Comparison of ENCODE assay signal across 9 mouse cellular contexts in genomic region chr14:57679958-57680535, GRCm38 (mm10). TPM values are rescaled to one million over a fixed set of nuclear protein-coding genes. Genes with fewer than 3 reads are reported as not detected.
DNase-seq lines count a peak whose midpoint lies in the region; ATAC-seq and TF ChIP-seq lines count a peak whose summit lies in the region.
"Had no signal": no experiment of that assay in that cellular context is flagged by ENCODE, and none has a peak within 500 bp of the region (broad histone marks: within the 10 kb centered on the region; RNA-seq: fewer than 3 reads in every experiment).

No protein-coding gene starts in this region.

- no peak for TF ChIP-seq POLR2A in MEL (IDR thresholded peaks at IDR 0.05; ENCODE audit: control insufficient read depth in 1 of 2, insufficient read depth in 1 of 2, low read depth in 1 of 2, low read length in 2 of 2, poor library complexity in 1 of 2)

- ATAC-seq in forebrain, embryonic 13.5 days: peak; percentile 82
- peak; percentile 69 to 87 for ATAC-seq in hematopoietic stem cell, adult 5-6 weeks (replicated peaks in 1 of 2; ENCODE audit: insufficient read depth in 1 of 2, low FRiP score in 2 of 2, low TSS enrichment in 1 of 2, low read depth in 1 of 2, poor library complexity in 2 of 2, severe bottlenecking in 2 of 2)
- ATAC-seq in lung, postnatal 0 days: peak; percentile 86

- no peaks in the 10 kb centered on the region; a peak in 1 of 4 replicates for H3K27me3 ChIP-seq in MEL (ENCODE audit: control insufficient read depth in 1 of 2, insufficient read depth in 2 of 2, low read length in 2 of 2)
- H3K27me3 ChIP-seq in forebrain, embryonic 13.5 days: no peaks in the 10 kb centered on the region
- H3K27me3 ChIP-seq in lung, postnatal 0 days (replicated peaks; ENCODE audit: insufficient read depth, low read length): no peaks in the 10 kb centered on the region
- H3K27me3 ChIP-seq: liver, embryonic 15.5 days had no signal

- no peaks in the 10 kb centered on the region for H3K4me1 ChIP-seq in MEL (ENCODE audit: control insufficient read depth in 1 of 2, insufficient read depth in 2 of 2, low read length in 2 of 2)
- no peaks in the 10 kb centered on the region; the same call in 1 of the 2 replicates for H3K4me1 ChIP-seq in forebrain, embryonic 13.5 days
- no peaks in the 10 kb centered on the region for H3K4me1 ChIP-seq in lung, postnatal 0 days (ENCODE audit: insufficient read depth, low read depth, low read length)
- H3K4me1 ChIP-seq: liver, embryonic 15.5 days had no signal

- peaks cover 0 to 3% of the 10 kb centered on the region in 2 experiments; a peak in 1 of 4 replicates for H3K36me3 ChIP-seq in MEL (ENCODE audit: control insufficient read depth in 1 of 2, insufficient read depth in 2 of 2, low read length in 2 of 2)
- no peaks in the 10 kb centered on the region for H3K36me3 ChIP-seq in forebrain, embryonic 13.5 days (ENCODE audit: poor library complexity, severe bottlenecking)
- no peaks in the 10 kb centered on the region for H3K36me3 ChIP-seq in lung, postnatal 0 days (ENCODE audit: insufficient read depth, low read length)
- H3K36me3 ChIP-seq: liver, embryonic 15.5 days had no signal

- no peak overlapping the region for H3K4me3 ChIP-seq in MEL (ENCODE audit: control insufficient read depth in 1 of 2, insufficient read depth in 1 of 2, low read depth in 2 of 2, low read length in 2 of 2)
- no peak overlapping the region for H3K4me3 ChIP-seq in forebrain, embryonic 13.5 days
- H3K4me3 ChIP-seq in lung, postnatal 0 days (ENCODE audit: low read depth, low read length): no peak overlapping the region
- H3K4me3 ChIP-seq: liver, embryonic 15.5 days had no signal

- TF ChIP-seq RAD21 in MEL (IDR thresholded peaks at IDR 0.05; ENCODE audit: low read depth, low read length): peak; percentile 88

- no peaks in the 10 kb centered on the region for H3K79me2 ChIP-seq in MEL (ENCODE audit: control insufficient read depth, insufficient read depth, low read length, poor library complexity)

- 0 out of 2 replicates have a peak overlapping the region, but pooled peaks have one; percentile 25 for H3K9ac ChIP-seq in MEL (ENCODE audit: control insufficient read depth, low read depth, low read length, poor library complexity, severe bottlenecking)
- H3K9ac ChIP-seq in forebrain, embryonic 13.5 days: no peak overlapping the region
- H3K9ac ChIP-seq in lung, postnatal 0 days (replicated peaks; ENCODE audit: low read depth): no peak overlapping the region
- H3K9ac ChIP-seq: liver, embryonic 15.5 days had no signal

- 36% methylated on average over 5 of the region's 5 CpGs for WGBS in forebrain, embryonic 13.5 days
- WGBS in lung, postnatal 0 days: 34% methylated on average over 5 of the region's 5 CpGs

- TF ChIP-seq EP300 in MEL (IDR thresholded peaks at IDR 0.05; ENCODE audit: low read depth in 1 of 2, low read length in 2 of 2): no peak
- peak; percentile 71; the same call in 1 of the 2 replicates for TF ChIP-seq EP300 in lung, postnatal 0 days (IDR thresholded peaks at IDR 0.05)

- H3K9me3 ChIP-seq in MEL (replicated peaks; ENCODE audit: insufficient read depth, low read length): no peaks in the 10 kb centered on the region
- no peaks in the 10 kb centered on the region for H3K9me3 ChIP-seq in forebrain, embryonic 13.5 days (replicated peaks)
- no peaks in the 10 kb centered on the region for H3K9me3 ChIP-seq in lung, postnatal 0 days (ENCODE audit: low read length)
- H3K9me3 ChIP-seq: liver, embryonic 15.5 days had no signal

- TF ChIP-seq CTCF in MEL (IDR thresholded peaks at IDR 0.05 in 2 of 3, conservative IDR thresholded peaks at IDR 0.05 in 1 of 3; ENCODE audit: control insufficient read depth in 1 of 3, insufficient read depth in 1 of 3, low read depth in 2 of 3, low read length in 3 of 3, poor library complexity in 1 of 3, severe bottlenecking in 1 of 3): peak; percentile 75 to 95 (median 79)
- peak; percentile 90 for TF ChIP-seq CTCF in lung, postnatal 0 days (IDR thresholded peaks at IDR 0.05)

- no peak overlapping the region for H3K4me2 ChIP-seq in forebrain, embryonic 13.5 days
- H3K4me2 ChIP-seq in lung, postnatal 0 days (replicated peaks; ENCODE audit: low read depth, low read length): no peak overlapping the region
- H3K4me2 ChIP-seq: liver, embryonic 15.5 days had no signal

- peak; percentile 89 for DNase-seq in MEL (ENCODE audit: low read depth, low spot score)
- DNase-seq in c-Kit-positive CD71-positive TER-119-positive erythroid progenitor cells, embryonic 14.5 days (ENCODE audit: low spot score): peak; percentile 77
- peak; percentile 71 to 89 for DNase-seq in layer of hippocampus, adult 8-10 months (ENCODE audit: low spot score in 2 of 2)
- DNase-seq in lung, postnatal 0 days (ENCODE audit: low spot score): peak; percentile 94
- DNase-seq in retina, adult 2 months (ENCODE audit: low read depth, low spot score): peak; percentile 66
- peak; percentile 48 to 79 for DNase-seq in thymus, postnatal 10 days (ENCODE audit: low spot score in 2 of 2)

- no peak overlapping the region for H3K27ac ChIP-seq in MEL (ENCODE audit: control insufficient read depth, low read depth, low read length)
- no peak overlapping the region for H3K27ac ChIP-seq in forebrain, embryonic 13.5 days
- H3K27ac ChIP-seq in lung, postnatal 0 days (ENCODE audit: low read length): no peak overlapping the region
- H3K27ac ChIP-seq: liver, embryonic 15.5 days had no signal

TF ChIP-seq in MEL, 35 proteins besides CTCF, POLR2A, EP300 and RAD21:
- no peak for TF ChIP-seq POLR2AphosphoS5 (IDR thresholded peaks at IDR 0.05; ENCODE audit: borderline replicate concordance, low read depth, low read length)
- TF ChIP-seq ETS1 (IDR thresholded peaks at IDR 0.05; ENCODE audit: low read depth, low read length): no peak
- TF ChIP-seq MYB (IDR thresholded peaks at IDR 0.05; ENCODE audit: low read depth, low read length): no peak; the same call in 1 of the 2 replicates
- TF ChIP-seq ZC3H11A (IDR thresholded peaks at IDR 0.05; ENCODE audit: low read depth, low read length): peak; percentile 74
- TF ChIP-seq GABPA (IDR thresholded peaks at IDR 0.05; ENCODE audit: low read depth, low read length): no peak
- TF ChIP-seq NELFE (IDR thresholded peaks at IDR 0.05; ENCODE audit: low read depth, low read length): no peak
- no peak for TF ChIP-seq TAL1 (IDR thresholded peaks at IDR 0.05; ENCODE audit: low read length)
- no peak for TF ChIP-seq POLR2AphosphoS2 (IDR thresholded peaks at IDR 0.05; ENCODE audit: low read length)
- TF ChIP-seq MYC (IDR thresholded peaks at IDR 0.05; ENCODE audit: low read depth, low read length): peak; percentile 51; the same call in 1 of the 2 replicates
- peak; percentile 85 for TF ChIP-seq SMC3 (IDR thresholded peaks at IDR 0.05; ENCODE audit: low read depth, low read length)
- TF ChIP-seq TBP (IDR thresholded peaks at IDR 0.05; ENCODE audit: low read depth, low read length): no peak
- no peak for TF ChIP-seq CHD1 (IDR thresholded peaks at IDR 0.05; ENCODE audit: low read depth, low read length)
- peak; percentile 59; the same call in 1 of the 2 replicates for TF ChIP-seq SIN3A (IDR thresholded peaks at IDR 0.05; ENCODE audit: low read length)
- no peak for TF ChIP-seq UBTF (IDR thresholded peaks at IDR 0.05; ENCODE audit: borderline replicate concordance, insufficient read depth, low read depth, low read length)
- TF ChIP-seq MEF2A (IDR thresholded peaks at IDR 0.05; ENCODE audit: extremely low read depth, insufficient replicate concordance, low read depth, low read length, poor library complexity, severe bottlenecking): no peak
- no peak for TF ChIP-seq TCF12 (IDR thresholded peaks at IDR 0.05; ENCODE audit: low read depth, low read length)
- peak; percentile 41 for TF ChIP-seq BHLHE40 (IDR thresholded peaks at IDR 0.05; ENCODE audit: borderline replicate concordance, low read depth, low read length)
- TF ChIP-seq ZMIZ1 (IDR thresholded peaks at IDR 0.05; ENCODE audit: low read depth, low read length): no peak
- TF ChIP-seq MXI1 (IDR thresholded peaks at IDR 0.05; ENCODE audit: low read depth, low read length): no peak
- TF ChIP-seq GATA1 (IDR thresholded peaks at IDR 0.05; ENCODE audit: low read depth, low read length): no peak
- no peak for TF ChIP-seq MAX (IDR thresholded peaks at IDR 0.05; ENCODE audit: low read length)
- TF ChIP-seq KAT2A (conservative IDR thresholded peaks at IDR 0.05; ENCODE audit: low read depth, low read length): no peak
- TF ChIP-seq ZKSCAN1 (IDR thresholded peaks at IDR 0.05; ENCODE audit: low read depth, low read length): no peak
- no peak for TF ChIP-seq USF2 (IDR thresholded peaks at IDR 0.05; ENCODE audit: borderline replicate concordance in 1 of 2, insufficient read depth in 1 of 2, low read depth in 1 of 2, low read length in 2 of 2)
- no peak for TF ChIP-seq CHD2 (IDR thresholded peaks at IDR 0.05; ENCODE audit: low read length)
- TF ChIP-seq JUND (IDR thresholded peaks at IDR 0.05; ENCODE audit: low read depth, low read length): no peak
- TF ChIP-seq ZNF384 (IDR thresholded peaks at IDR 0.05; ENCODE audit: low read depth, low read length): peak; percentile 91
- TF ChIP-seq MAZ (IDR thresholded peaks at IDR 0.05; ENCODE audit: low read depth, low read length): no peak
- peak; percentile 32; the same call in 1 of the 2 replicates for TF ChIP-seq HCFC1 (IDR thresholded peaks at IDR 0.05; ENCODE audit: low read depth, low read length)
- TF ChIP-seq USF1 (IDR thresholded peaks at IDR 0.05; ENCODE audit: low read depth, low read length): no peak
- TF ChIP-seq MAFK (IDR thresholded peaks at IDR 0.05; ENCODE audit: borderline replicate concordance, low read depth, low read length): no peak
- no peak for TF ChIP-seq E2F4 (IDR thresholded peaks at IDR 0.05; ENCODE audit: borderline replicate concordance, low read depth, low read length)
- no peak for TF ChIP-seq ELF1 (IDR thresholded peaks at IDR 0.05; ENCODE audit: low read depth, low read length)
- TF ChIP-seq NRF1 (IDR thresholded peaks at IDR 0.05; ENCODE audit: insufficient read depth, low read depth, low read length, poor library complexity, severe bottlenecking): no peak
- no peak for TF ChIP-seq RCOR1 (IDR thresholded peaks at IDR 0.05; ENCODE audit: low read depth, low read length)

RNA-seq across cellular contexts. Expression of gene Xpo4, which starts 14.8 kb away (rescaled TPM):
- 45.6 and 46.5 TPM in 2 replicates for total RNA-seq in MEL (2012; rRNA removed)
- 10 to 100 TPM in 1 of 2 experiments, not detected in 1; 32.3 TPM for polyA plus RNA-seq in MEL (2012; ENCODE audit: insufficient read depth in 1 of 2, insufficient read length in 2 of 2, low read depth in 1 of 2, low replicate concordance in 2 of 2, missing spikeins in 1 of 2)
- polyA plus RNA-seq in forebrain, embryonic 13.5 days (2015; fragmentation: Nextera tagmentation; extraction: Ambion mirVana): 19.3 and 21.8 TPM in 2 replicates
- total RNA-seq in hematopoietic stem cell, adult 5-6 weeks (2017): 38.5 and 39.5 TPM in 2 replicates
- total RNA-seq in layer of hippocampus, adult 8-10 months (2022): 10 to 100 TPM; 11.8 to 17.7 (median 14.4) TPM
- 6.4 and 7.0 TPM in 2 replicates for polyA plus RNA-seq in lung, postnatal 0 days (2015; fragmentation: Nextera tagmentation; extraction: Ambion mirVana)
